Mouse (Mus musculus): Measurements from ENCODE around the gene Ptprk.

GRCm38 (mm10) chr10:28186018-28186800 is 111.6 kb downstream of the Ptprk start:
- TF ChIP-seq CTCF (IDR thresholded peaks at IDR 0.05; ENCODE audit: borderline replicate concordance, control insufficient read depth, extremely low read depth, insufficient read depth, low read length, poor library complexity) (no peak), POLR2A (IDR thresholded peaks at IDR 0.05; ENCODE audit: control insufficient read depth, extremely low read depth, insufficient read depth, low read length, poor library complexity) (no peak)
